Mouse (Mus musculus) stomach, embryonic 16.5 days (tissue): ENCODE results near the gene Gm49337. TPM values are rescaled to one million over a fixed set of nuclear protein-coding genes. Genes with fewer than 3 reads are reported as not detected.

Experiments used
- ATAC-seq: fragments of 200-750 bp; cut with Nextera tagmentation; 2 replicates; pipeline ENCODE4 v1.8.0; 2017; ENCODE audit warnings: moderate number of reproducible peaks, moderate TSS enrichment; ENCODE audit not compliant: insufficient read depth, low FRiP score
- H3K27ac ChIP-seq: fragments of 300-500 bp; sonication (generic); 2 replicates; pipeline ENCODE4 v1.5.1; 2014; ENCODE audit warnings: low read length
- H3K27me3 ChIP-seq: fragments of 300-500 bp; sonication (generic); 2 replicates; pipeline ENCODE4 v1.6.1; 2014; ENCODE audit warnings: low read length, control low read depth, mixed read lengths; ENCODE audit not compliant: control insufficient read depth, insufficient read depth
- H3K36me3 ChIP-seq: fragments of 300-500 bp; sonication (generic); 2 replicates; pipeline ENCODE4 v1.6.1; 2014; ENCODE audit warnings: low read length; ENCODE audit not compliant: control insufficient read depth, insufficient read depth
- H3K4me1 ChIP-seq: fragments of 300-500 bp; sonication (generic); 2 replicates; pipeline ENCODE4 v1.6.1; 2014; ENCODE audit warnings: low read length, control low read depth, mixed read lengths; ENCODE audit not compliant: control insufficient read depth, insufficient read depth
- H3K4me2 ChIP-seq: fragments of 300-500 bp; sonication (generic); 2 replicates; pipeline ENCODE4 v1.6.1; 2014; ENCODE audit warnings: low read depth, low read length, mixed read lengths
- H3K4me3 ChIP-seq: fragments of 300-500 bp; sonication (generic); replicated peaks from 2 replicates; pipeline ENCODE4 v1.5.1; 2014; ENCODE audit warnings: mild to moderate bottlenecking, low read length
- H3K9ac ChIP-seq: fragments of 300-500 bp; sonication (generic); 2 replicates; pipeline ENCODE4 v1.6.1; 2014; ENCODE audit warnings: low read length
- H3K9me3 ChIP-seq: fragments of 300-500 bp; sonication (generic); replicated peaks from 2 replicates; pipeline ENCODE4 v1.6.1; 2016; ENCODE audit warnings: low read length, control low read depth; ENCODE audit not compliant: control insufficient read depth
- WGBS: fragments of 180-500 bp; shearing (Covaris S2); extraction: QIAGEN DNeasy Blood & Tissue Kit; methylation state at CpG from one replicate; pipeline ENCODE4 v1.1.7; 2014; 5-methylcytosine and 5-hydroxymethylcytosine counted together
- polyA plus RNA-seq: library from polyadenylated mRNA; unstranded; fragments of >200 nt; fragmentation: Nextera tagmentation; extraction: Ambion mirVana; gene quantifications from 2 replicates; pipeline ENCODE4 v1.2.1, GENCODE M21; 2015

Gm49337 gene
- polyA plus RNA-seq, 1 experiment from 2014 or later: not detected

GRCm38 (mm10) chr4:116157882-116158281 is 15.3 kb upstream of the Gm49337 start:
- Histone ChIP-seq H3K9ac (no peak overlapping the region), H3K4me2 (no peak overlapping the region), H3K4me3 (no peak overlapping the region), H3K27ac (no peak overlapping the region), H3K27me3 (no peaks in the 10 kb centered on the region), H3K36me3 (peaks cover 26% of the 10 kb centered on the region; the same call in 1 of the 2 replicates), H3K9me3 (no peaks in the 10 kb centered on the region), H3K4me1 (no peaks in the 10 kb centered on the region)
- no peak for ATAC-seq
- 90% methylated on average over 2 of the region's 2 CpGs for WGBS

DNA sequence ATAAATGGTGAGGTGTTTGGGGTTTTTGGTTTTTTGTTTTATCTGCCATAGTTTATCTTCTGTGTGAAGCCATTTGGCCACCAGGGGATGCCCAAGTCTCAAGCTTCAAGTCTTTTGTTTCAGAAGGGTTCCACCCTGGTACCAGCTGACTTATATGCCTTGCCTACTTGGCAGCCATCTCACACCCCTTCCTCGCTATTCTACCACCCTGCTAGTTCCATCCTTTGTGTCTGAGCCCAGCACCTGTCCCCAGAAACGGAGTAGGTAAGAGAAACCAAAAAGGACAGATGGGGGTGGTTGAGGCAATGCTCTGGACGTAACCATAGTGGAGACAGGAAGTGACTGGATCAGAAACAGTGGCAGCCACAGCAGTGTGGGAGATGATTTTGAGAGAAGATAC is 13.3 kb upstream of the Gm49337 start:
- Histone ChIP-seq H3K9ac (no peak overlapping the region), H3K4me3 (no peak overlapping the region), H3K4me1 (no peaks in the 10 kb centered on the region), H3K9me3 (no peaks in the 10 kb centered on the region), H3K36me3 (peaks cover 26% of the 10 kb centered on the region; the same call in 1 of the 2 replicates), H3K27me3 (no peaks in the 10 kb centered on the region), H3K4me2 (no peak overlapping the region), H3K27ac (no peak overlapping the region)
- WGBS: 71% methylated on average over 3 of the region's 3 CpGs
- ATAC-seq: no peak

- Histone ChIP-seq H3K4me1 (no peaks in the 10 kb centered on the region), H3K4me2 (no peak overlapping the region), H3K9ac (no peak overlapping the region), H3K27ac (no peak overlapping the region), H3K36me3 (peaks cover 18% of the 10 kb centered on the region; the same call in 1 of the 2 replicates), H3K27me3 (no peaks in the 10 kb centered on the region), H3K9me3 (no peaks in the 10 kb centered on the region), H3K4me3 (no peak overlapping the region)
- 67% methylated on average over 3 of the region's 3 CpGs for WGBS
- no peak for ATAC-seq
These were observed 12.4 kb upstream of the Gm49337 start for GRCm38 (mm10) chr4:116160769-116161168.

DNA sequence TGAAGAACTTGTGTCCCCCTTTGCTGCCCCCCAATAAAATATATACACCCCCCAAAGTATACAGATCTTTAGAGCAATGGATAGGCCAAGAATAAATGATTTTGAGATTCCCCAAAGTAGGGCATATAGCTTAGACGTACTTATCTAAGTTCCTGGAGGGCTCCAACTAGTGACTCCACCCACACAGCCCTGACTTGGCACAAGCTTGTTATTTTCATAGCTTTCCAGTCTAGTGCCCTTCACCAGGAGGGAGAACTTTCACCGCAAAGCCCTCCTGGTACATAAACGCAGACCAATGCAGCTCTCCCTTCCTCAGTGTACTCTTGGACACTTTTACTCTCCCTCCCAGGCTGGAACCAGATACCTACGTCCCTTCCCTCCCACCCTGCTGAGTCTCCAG is 11.0 kb upstream of the Gm49337 start:
- Histone ChIP-seq H3K36me3 (peaks cover 5% of the 10 kb centered on the region; the same call in 1 of the 2 replicates), H3K9ac (no peak overlapping the region), H3K4me2 (no peak overlapping the region), H3K4me1 (no peaks in the 10 kb centered on the region), H3K27ac (no peak overlapping the region), H3K27me3 (no peaks in the 10 kb centered on the region), H3K9me3 (no peaks in the 10 kb centered on the region), H3K4me3 (no peak overlapping the region)
- WGBS: 75% methylated on average over 4 of the region's 4 CpGs
- no peak for ATAC-seq

- Histone ChIP-seq H3K4me3 (no peak overlapping the region), H3K4me2 (peak overlapping the region; percentile 16; the same call in 1 of the 2 replicates), H3K4me1 (no peaks in the 10 kb centered on the region), H3K27me3 (no peaks in the 10 kb centered on the region), H3K36me3 (no peaks in the 10 kb centered on the region), H3K9ac (0 out of 2 replicates have a peak overlapping the region, but pooled peaks have one; percentile 11), H3K9me3 (no peaks in the 10 kb centered on the region), H3K27ac (peak overlapping the region; percentile 87)
- ATAC-seq: peak; percentile 60; the same call in 1 of the 2 replicates
- 66% methylated on average over 2 of the region's 2 CpGs for WGBS
These were observed 8.2 kb upstream of the Gm49337 start for GRCm38 (mm10) chr4:116164759-116165554.

GRCm38 (mm10) chr4:116165708-116166407 is 7.3 kb upstream of the Gm49337 start:
- Histone ChIP-seq H3K9ac (no peak overlapping the region), H3K9me3 (no peaks in the 10 kb centered on the region), H3K4me2 (peak overlapping the region; percentile 38), H3K27me3 (no peaks in the 10 kb centered on the region), H3K36me3 (no peaks in the 10 kb centered on the region), H3K27ac (peak overlapping the region; percentile 87), H3K4me1 (no peaks in the 10 kb centered on the region), H3K4me3 (peak overlapping the region; percentile 9; the same call in 1 of the 2 replicates)
- peak; percentile 54; the same call in 1 of the 2 replicates for ATAC-seq
- 38% methylated on average over 8 of the region's 8 CpGs for WGBS

GRCm38 (mm10) chr4:116167404-116167803 is 5.8 kb upstream of the Gm49337 start, which contains the start of gene Tspan1:
TSS of gene Tspan1 (minus strand) at chr4:116167601.
- H3K27me3 ChIP-seq: no peaks in the 10 kb centered on the region
- peak; percentile 56 for ATAC-seq
- peak within 1 kb of the TSS; percentile 38 for H3K4me2 ChIP-seq
- no peaks in the 10 kb centered on the region for H3K9me3 ChIP-seq
- H3K9ac ChIP-seq: peak within 1 kb of the TSS; percentile 43
- peak within 1 kb of the TSS; percentile 64 for H3K27ac ChIP-seq
- H3K36me3 ChIP-seq: no peaks in the 10 kb centered on the region
- 25% methylated on average over 7 of the region's 7 CpGs for WGBS
- no peaks in the 10 kb centered on the region for H3K4me1 ChIP-seq
- H3K4me3 ChIP-seq: peak within 1 kb of the TSS; percentile 24

GRCm38 (mm10) chr4:116168617-116169352 is 4.4 kb upstream of the Gm49337 start:
- 66% methylated on average over 8 of the region's 8 CpGs for WGBS
- Histone ChIP-seq H3K27me3 (no peaks in the 10 kb centered on the region), H3K4me2 (no peak overlapping the region), H3K36me3 (no peaks in the 10 kb centered on the region), H3K9ac (no peak overlapping the region), H3K9me3 (no peaks in the 10 kb centered on the region), H3K4me3 (no peak overlapping the region), H3K27ac (no peak overlapping the region), H3K4me1 (no peaks in the 10 kb centered on the region)
- 0 out of 2 replicates have a peak, but pooled peaks have one; percentile 23 for ATAC-seq
